Mouse (Mus musculus): ENCODE data around the gene Wee2. TPM values are rescaled to one million over a fixed set of nuclear protein-coding genes. Genes with fewer than 3 reads are reported as not detected.
A peak's percentile ranks its signal among the peaks of the same experiment; 100 is the strongest.

The Wee2 gene
- total and polyA plus RNA-seq, 3 experiments, result not detected

GRCm38 (mm10) chr6:40430251-40430650 lies 8.6 kb upstream of the Wee2 start:
- no peaks in the 10 kb centered on the region; the same call in 1 of the 2 replicates for H3K79me2 ChIP-seq (ENCODE audit: control insufficient read depth, insufficient read depth, low read length, poor library complexity)
- no peaks in the 10 kb centered on the region for H3K9me3 ChIP-seq (replicated peaks; ENCODE audit: insufficient read depth, low read length)
- no peaks in the 10 kb centered on the region for H3K27me3 ChIP-seq (ENCODE audit: control insufficient read depth in 1 of 2, insufficient read depth in 2 of 2, low read length in 2 of 2)
- no peak overlapping the region for H3K27ac ChIP-seq (ENCODE audit: control insufficient read depth, low read depth, low read length)
- H3K4me3 ChIP-seq (ENCODE audit: control insufficient read depth in 1 of 2, insufficient read depth in 1 of 2, low read depth in 2 of 2, low read length in 2 of 2), result no peak overlapping the region
- no peak overlapping the region for H3K9ac ChIP-seq (ENCODE audit: control insufficient read depth, low read depth, low read length, poor library complexity, severe bottlenecking)
- DNase-seq (ENCODE audit: low read depth, low spot score), result peak; percentile 72
- peaks cover 0 to 13% of the 10 kb centered on the region in 2 experiments; a peak in 3 of 4 replicates for H3K4me1 ChIP-seq (ENCODE audit: control insufficient read depth in 1 of 2, insufficient read depth in 2 of 2, low read length in 2 of 2)
- peaks cover 0 to 9% of the 10 kb centered on the region in 2 experiments; a peak in 2 of 4 replicates for H3K36me3 ChIP-seq (ENCODE audit: control insufficient read depth in 1 of 2, insufficient read depth in 2 of 2, low read length in 2 of 2)
- TF ChIP-seq POLR2A (IDR thresholded peaks at IDR 0.05; ENCODE audit: control insufficient read depth in 1 of 2, insufficient read depth in 1 of 2, low read depth in 1 of 2, low read length in 2 of 2, poor library complexity in 1 of 2), result no peak

GRCm38 (mm10) chr6:40430878-40431277 lies 8.0 kb upstream of the Wee2 start:
- peaks cover 0 to 13% of the 10 kb centered on the region in 2 experiments; a peak in 3 of 4 replicates for H3K4me1 ChIP-seq (ENCODE audit: control insufficient read depth in 1 of 2, insufficient read depth in 2 of 2, low read length in 2 of 2)
- H3K27ac ChIP-seq (ENCODE audit: control insufficient read depth, low read depth, low read length), result no peak overlapping the region
- no peaks in the 10 kb centered on the region for H3K27me3 ChIP-seq (ENCODE audit: control insufficient read depth in 1 of 2, insufficient read depth in 2 of 2, low read length in 2 of 2)
- no peak for DNase-seq (ENCODE audit: low read depth, low spot score)
- H3K79me2 ChIP-seq (ENCODE audit: control insufficient read depth, insufficient read depth, low read length, poor library complexity), result no peaks in the 10 kb centered on the region; the same call in 1 of the 2 replicates
- no peaks in the 10 kb centered on the region for H3K9me3 ChIP-seq (replicated peaks; ENCODE audit: insufficient read depth, low read length)
- H3K9ac ChIP-seq (ENCODE audit: control insufficient read depth, low read depth, low read length, poor library complexity, severe bottlenecking), result no peak overlapping the region
- no peak overlapping the region for H3K4me3 ChIP-seq (ENCODE audit: control insufficient read depth in 1 of 2, insufficient read depth in 1 of 2, low read depth in 2 of 2, low read length in 2 of 2)
- TF ChIP-seq RAD21 (IDR thresholded peaks at IDR 0.05; ENCODE audit: low read depth, low read length), result no peak
- no peak for TF ChIP-seq USF2 (IDR thresholded peaks at IDR 0.05; ENCODE audit: borderline replicate concordance in 1 of 2, insufficient read depth in 1 of 2, low read depth in 1 of 2, low read length in 2 of 2)
- TF ChIP-seq KAT2A (conservative IDR thresholded peaks at IDR 0.05; ENCODE audit: low read depth, low read length), result no peak
- no peak for TF ChIP-seq MAZ (IDR thresholded peaks at IDR 0.05; ENCODE audit: low read depth, low read length)
- TF ChIP-seq NELFE (IDR thresholded peaks at IDR 0.05; ENCODE audit: low read depth, low read length), result no peak
- TF ChIP-seq ELF1 (IDR thresholded peaks at IDR 0.05; ENCODE audit: low read depth, low read length), result no peak
- TF ChIP-seq MEF2A (IDR thresholded peaks at IDR 0.05; ENCODE audit: extremely low read depth, insufficient replicate concordance, low read depth, low read length, poor library complexity, severe bottlenecking), result no peak
- TF ChIP-seq BHLHE40 (IDR thresholded peaks at IDR 0.05; ENCODE audit: borderline replicate concordance, low read depth, low read length), result no peak
- TF ChIP-seq POLR2A (IDR thresholded peaks at IDR 0.05; ENCODE audit: control insufficient read depth in 1 of 2, insufficient read depth in 1 of 2, low read depth in 1 of 2, low read length in 2 of 2, poor library complexity in 1 of 2), result no peak
- no peak for TF ChIP-seq RCOR1 (IDR thresholded peaks at IDR 0.05; ENCODE audit: low read depth, low read length)
- TF ChIP-seq NRF1 (IDR thresholded peaks at IDR 0.05; ENCODE audit: insufficient read depth, low read depth, low read length, poor library complexity, severe bottlenecking), result no peak
- no peak for TF ChIP-seq CTCF (IDR thresholded peaks at IDR 0.05 in 2 of 3, conservative IDR thresholded peaks at IDR 0.05 in 1 of 3; ENCODE audit: control insufficient read depth in 1 of 3, insufficient read depth in 1 of 3, low read depth in 2 of 3, low read length in 3 of 3, poor library complexity in 1 of 3, severe bottlenecking in 1 of 3)
- no peak for TF ChIP-seq ZC3H11A (IDR thresholded peaks at IDR 0.05; ENCODE audit: low read depth, low read length)
- TF ChIP-seq E2F4 (IDR thresholded peaks at IDR 0.05; ENCODE audit: borderline replicate concordance, low read depth, low read length), result no peak
- TF ChIP-seq CHD2 (IDR thresholded peaks at IDR 0.05; ENCODE audit: low read length), result no peak
- TF ChIP-seq MYB (IDR thresholded peaks at IDR 0.05; ENCODE audit: low read depth, low read length), result no peak
- peaks cover 0 to 9% of the 10 kb centered on the region in 2 experiments; a peak in 2 of 4 replicates for H3K36me3 ChIP-seq (ENCODE audit: control insufficient read depth in 1 of 2, insufficient read depth in 2 of 2, low read length in 2 of 2)
